Mouse (Mus musculus) MEL (cell line): Measurements from ENCODE around the gene Tmem91.

Experiments used
- NRF1 ChIP-seq: IDR thresholded peaks from 2 replicates; pipeline ENCODE4 v1.6.1; 2014; ENCODE audit warnings: low read depth, mild to moderate bottlenecking, inconsistent platforms, low read length, improper control_type of control experiment, moderate library complexity; ENCODE audit not compliant: poor library complexity, insufficient read depth, severe bottlenecking
- POLR2A ChIP-seq, 2 experiments: IDR thresholded peaks; 2 replicates each; pipeline ENCODE4 v1.6.1; 2011 to 2012; ENCODE audit warnings: low read length in 2 of 2, mild to moderate bottlenecking in 2 of 2, control low read depth in 1 of 2, improper control_type of control experiment in 1 of 2, low read depth in 1 of 2, moderate library complexity in 1 of 2; ENCODE audit not compliant: control insufficient read depth in 1 of 2, insufficient read depth in 1 of 2, poor library complexity in 1 of 2
- ZC3H11A ChIP-seq: IDR thresholded peaks from 2 replicates; pipeline ENCODE4 v1.6.1; 2012; ENCODE audit warnings: low read depth, mild to moderate bottlenecking, inconsistent platforms, low read length, improper control_type of control experiment

- TF ChIP-seq ZC3H11A (no peak), POLR2A (IDR thresholded peaks at IDR 0.05; ENCODE audit: control insufficient read depth in 1 of 2, insufficient read depth in 1 of 2, low read depth in 1 of 2, low read length in 2 of 2, poor library complexity in 1 of 2) (no peak), NRF1 (no peak)
Observed at GRCm38 (mm10) chr7:25671686-25672085, 3.3 kb downstream of the Tmem91 start.
